Mouse (Mus musculus) left cerebral cortex, postnatal 25 days (tissue): ENCODE measurements around the gene Kcnq5. TPM values are rescaled to one million over a fixed set of nuclear protein-coding genes. Genes with fewer than 3 reads are reported as not detected.
A peak's percentile ranks its signal among the peaks of the same experiment; 100 is the strongest.
"Not testable (repeated sequence)": the region's sequence is repeated elsewhere in the genome, so short reads cannot be mapped to it uniquely, and the experiment has no call there.

Experiments used
- DNase-seq, 2 experiments: peaks; one replicate each; pipeline ENCODE4 v3.0.0; 2022; ENCODE audit warnings: low spot score in 2 of 2, mixed read lengths in 1 of 2
- intact Hi-C: fragments of 180-260 bp; cut with DNase I; formaldehyde crosslinking; loops from one replicate; pipeline ENCODE4 v1.15.1; 2025
- total RNA-seq, 2 experiments: library from RNA; stranded (reverse); gene quantifications; 2 replicates each; pipeline ENCODE4 v1.2.3; 2021

Kcnq5 gene
- total RNA-seq, 2 experiments from 2014 or later: 75.8 to 84.5 TPM

GRCm38 (mm10) chr1:21690458-21690857 lies 271.3 kb downstream of the Kcnq5 start:
- no peak for DNase-seq
- intact Hi-C loops: no loop called here

- no peak for DNase-seq
- intact Hi-C loops: no loop called here
Observed at GRCm38 (mm10) chr1:21688918-21689317, 272.8 kb downstream of the Kcnq5 start.

- intact Hi-C loops: no loop called here
- DNase-seq: peak; percentile 19 to 45
Observed at GRCm38 (mm10) chr1:21684444-21684843, 277.3 kb downstream of the Kcnq5 start.

GRCm38 (mm10) chr1:21676805-21677204 lies 284.9 kb downstream of the Kcnq5 start:
- DNase-seq: peak; percentile 34 to 89
- intact Hi-C loops: loop anchor here (5.0 kb wide), 3 partner anchors 125 to 285 kb away; partner anchors contain the start of gene Kcnq5

GRCm38 (mm10) chr1:21660840-21661239 lies 300.9 kb downstream of the Kcnq5 start:
- intact Hi-C loops: no loop called here
- DNase-seq: no peak

GRCm38 (mm10) chr1:21650820-21651219 lies 310.9 kb downstream of the Kcnq5 start:
- intact Hi-C loops: no loop called here

GRCm38 (mm10) chr1:21635406-21635805 lies 326.3 kb downstream of the Kcnq5 start:
- peak in 1 of 2 experiments; percentile 29 for DNase-seq
- intact Hi-C loops: no loop called here

More at GRCm38 (mm10) chr1:21650820-21651219, 310.9 kb downstream of the Kcnq5 start:
- DNase-seq: no peak

GRCm38 (mm10) chr1:21634013-21634412 lies 327.7 kb downstream of the Kcnq5 start:
- intact Hi-C loops: no loop called here
- DNase-seq: no peak

- DNase-seq: no peak
- intact Hi-C loops: no loop called here
Observed at GRCm38 (mm10) chr1:21622455-21622854, 339.3 kb downstream of the Kcnq5 start.

GRCm38 (mm10) chr1:21622039-21622438 lies 339.7 kb downstream of the Kcnq5 start:
- intact Hi-C loops: no loop called here
- no peak for DNase-seq

- no peak for DNase-seq
- intact Hi-C loops: no loop called here
Observed at GRCm38 (mm10) chr1:21618712-21619111, 343.0 kb downstream of the Kcnq5 start.

- peak in 1 of 2 experiments; percentile 71 for DNase-seq
- intact Hi-C loops: no loop called here
Observed at GRCm38 (mm10) chr1:21616666-21617065, 345.1 kb downstream of the Kcnq5 start.

- no peak for DNase-seq
- intact Hi-C loops: no loop called here
Observed at GRCm38 (mm10) chr1:21613933-21614332, 347.8 kb downstream of the Kcnq5 start.

- intact Hi-C loops: no loop called here
- DNase-seq: no peak
Observed at GRCm38 (mm10) chr1:21604003-21604402, 357.7 kb downstream of the Kcnq5 start.

- intact Hi-C loops: no loop called here
- DNase-seq: peak in 1 of 2 experiments; percentile 49
Observed at GRCm38 (mm10) chr1:21602567-21602966, 359.2 kb downstream of the Kcnq5 start.

- peak in 1 of 2 experiments; percentile 60 for DNase-seq
- intact Hi-C loops: no loop called here
Observed at GRCm38 (mm10) chr1:21600606-21601005, 361.1 kb downstream of the Kcnq5 start.

- DNase-seq: no peak
- intact Hi-C loops: no loop called here
Observed at GRCm38 (mm10) chr1:21593872-21594271, 367.9 kb downstream of the Kcnq5 start.

GRCm38 (mm10) chr1:21567397-21567796 lies 394.3 kb downstream of the Kcnq5 start:
- DNase-seq, intact Hi-C loops: not testable (repeated sequence)

- intact Hi-C loops: loop anchor here (5.0 kb wide), 1 partner anchor 123 kb away; no protein-coding TSS in a partner anchor
- no peak for DNase-seq
Observed at GRCm38 (mm10) chr1:21554630-21555029, 407.1 kb downstream of the Kcnq5 start.

GRCm38 (mm10) chr1:21552715-21553114 lies 409.0 kb downstream of the Kcnq5 start:
- intact Hi-C loops: loop anchor here (5.0 kb wide), 1 partner anchor 125 kb away; no protein-coding TSS in a partner anchor
- DNase-seq: peak in 1 of 2 experiments; percentile 56

GRCm38 (mm10) chr1:21543909-21544308 lies 417.8 kb downstream of the Kcnq5 start:
- no peak for DNase-seq
- intact Hi-C loops: no loop called here

GRCm38 (mm10) chr1:21539486-21539885 lies 422.3 kb downstream of the Kcnq5 start:
- intact Hi-C loops: loop anchor here (10.0 kb wide), 1 partner anchor 725 kb away; no protein-coding TSS in a partner anchor
- DNase-seq: peak in 1 of 2 experiments; percentile 88
